Mouse (Mus musculus) left cerebral cortex, adult 8-10 months (tissue): ENCODE measurements at regions not wholly inside any gene's neighbourhood (a gene's known extent, or its start where the extent isn't known, plus 50 kb on each side); places are given as distances from the start of the nearest gene placed in this dataset.

Experiments
- microRNA-seq, 2 experiments: library from miRNA; unstranded; fragments of <30 nt; microRNA quantifications; one replicate each; pipeline ENCODE4 v1.2.0; 2022

Small RNA genes lying in the stretch of these regions (microRNA-seq; reads per million reads assigned to microRNA genes)
- gene Gm23064: 0 reads per million in 2 experiments
